Mouse (Mus musculus): ENCODE data around the gene Mcoln2. TPM values are rescaled to one million over a fixed set of nuclear protein-coding genes. Genes with fewer than 3 reads are reported as not detected.
A peak's percentile ranks its signal among the peaks of the same experiment; 100 is the strongest.

The Mcoln2 gene
- total RNA-seq, 2 experiments from 2014 or later, result 0.60 TPM; not detected in 1

- no peak for DNase-seq (ENCODE audit: extremely low spot score in 1 of 2, low spot score in 2 of 2)
- intact Hi-C loops (cut with DNase I), result no loop called here
Measured at GRCm38 (mm10) chr3:146136422-146136821, 13.2 kb upstream of the Mcoln2 start.

GRCm38 (mm10) chr3:146140276-146140675 lies 9.4 kb upstream of the Mcoln2 start:
- no peak for DNase-seq (ENCODE audit: extremely low spot score in 1 of 2, low spot score in 2 of 2)
- intact Hi-C loops (cut with DNase I), result no loop called here

GRCm38 (mm10) chr3:146142523-146142922 lies 7.1 kb upstream of the Mcoln2 start:
- no peak for DNase-seq (ENCODE audit: extremely low spot score in 1 of 2, low spot score in 2 of 2)
- intact Hi-C loops (cut with DNase I), result no loop called here

GRCm38 (mm10) chr3:146145501-146145900 lies 4.1 kb upstream of the Mcoln2 start:
- DNase-seq (ENCODE audit: extremely low spot score in 1 of 2, low spot score in 2 of 2), result no peak
- intact Hi-C loops (cut with DNase I), result no loop called here

GRCm38 (mm10) chr3:146146131-146146530 lies 3.5 kb upstream of the Mcoln2 start:
- no peak for DNase-seq (ENCODE audit: extremely low spot score in 1 of 2, low spot score in 2 of 2)
- intact Hi-C loops (cut with DNase I), result no loop called here

- DNase-seq (ENCODE audit: extremely low spot score in 1 of 2, low spot score in 2 of 2), result peak in 1 of 2 experiments; percentile 59
- intact Hi-C loops (cut with DNase I), result no loop called here
Measured at GRCm38 (mm10) chr3:146150058-146150400, 396 bp downstream of the Mcoln2 start.

GRCm38 (mm10) chr3:146150560-146150959 lies 927 bp downstream of the Mcoln2 start:
- intact Hi-C loops (cut with DNase I), result no loop called here
- DNase-seq (ENCODE audit: extremely low spot score in 1 of 2, low spot score in 2 of 2), result no peak

- DNase-seq (ENCODE audit: extremely low spot score in 1 of 2, low spot score in 2 of 2), result no peak
- intact Hi-C loops (cut with DNase I), result no loop called here
Measured at GRCm38 (mm10) chr3:146151328-146151727, 1.7 kb downstream of the Mcoln2 start.

GRCm38 (mm10) chr3:146151755-146152154 lies 2.1 kb downstream of the Mcoln2 start:
- intact Hi-C loops (cut with DNase I), result no loop called here
- no peak for DNase-seq (ENCODE audit: extremely low spot score in 1 of 2, low spot score in 2 of 2)

GRCm38 (mm10) chr3:146152348-146152747 lies 2.7 kb downstream of the Mcoln2 start:
- no peak for DNase-seq (ENCODE audit: extremely low spot score in 1 of 2, low spot score in 2 of 2)
- intact Hi-C loops (cut with DNase I), result no loop called here

- DNase-seq (ENCODE audit: extremely low spot score in 1 of 2, low spot score in 2 of 2), result no peak
- intact Hi-C loops (cut with DNase I), result no loop called here
Measured at GRCm38 (mm10) chr3:146152913-146153312, 3.3 kb downstream of the Mcoln2 start.

- DNase-seq (ENCODE audit: extremely low spot score in 1 of 2, low spot score in 2 of 2), result no peak
- intact Hi-C loops (cut with DNase I), result no loop called here
Measured at GRCm38 (mm10) chr3:146153862-146154611, 4.4 kb downstream of the Mcoln2 start.

GRCm38 (mm10) chr3:146155628-146156576 lies 6.3 kb downstream of the Mcoln2 start:
- intact Hi-C loops (cut with DNase I), result no loop called here

GRCm38 (mm10) chr3:146156811-146157210 lies 7.2 kb downstream of the Mcoln2 start:
- no peak for DNase-seq (ENCODE audit: extremely low spot score in 1 of 2, low spot score in 2 of 2)
- intact Hi-C loops (cut with DNase I), result no loop called here

More at GRCm38 (mm10) chr3:146155628-146156576, 6.3 kb downstream of the Mcoln2 start:
- no peak for DNase-seq (ENCODE audit: extremely low spot score in 1 of 2, low spot score in 2 of 2)

GRCm38 (mm10) chr3:146158039-146158438 lies 8.4 kb downstream of the Mcoln2 start:
- intact Hi-C loops (cut with DNase I), result no loop called here
- no peak for DNase-seq (ENCODE audit: extremely low spot score in 1 of 2, low spot score in 2 of 2)

GRCm38 (mm10) chr3:146159360-146159759 lies 9.7 kb downstream of the Mcoln2 start:
- intact Hi-C loops (cut with DNase I), result no loop called here
- DNase-seq (ENCODE audit: extremely low spot score in 1 of 2, low spot score in 2 of 2), result no peak

- no peak for DNase-seq (ENCODE audit: extremely low spot score in 1 of 2, low spot score in 2 of 2)
- intact Hi-C loops (cut with DNase I), result no loop called here
Measured at GRCm38 (mm10) chr3:146162197-146162596, 12.6 kb downstream of the Mcoln2 start.

- no peak for DNase-seq (ENCODE audit: extremely low spot score in 1 of 2, low spot score in 2 of 2)
Measured at GRCm38 (mm10) chr3:146169356-146169755, 19.7 kb downstream of the Mcoln2 start.

GRCm38 (mm10) chr3:146173030-146173429 lies 23.4 kb downstream of the Mcoln2 start:
- intact Hi-C loops (cut with DNase I), result no loop called here
- no peak for DNase-seq (ENCODE audit: extremely low spot score in 1 of 2, low spot score in 2 of 2)

More at GRCm38 (mm10) chr3:146169356-146169755, 19.7 kb downstream of the Mcoln2 start:
- intact Hi-C loops (cut with DNase I), result no loop called here

- DNase-seq (ENCODE audit: extremely low spot score in 1 of 2, low spot score in 2 of 2), result no peak
- intact Hi-C loops (cut with DNase I), result loop anchor here (2.0 kb wide), 1 partner anchor 223 kb away; no protein-coding TSS in a partner anchor
Measured at GRCm38 (mm10) chr3:146174215-146174614, 24.6 kb downstream of the Mcoln2 start.
